Mouse (Mus musculus) midbrain, postnatal 0 days (tissue): ENCODE results near the gene Cmtm8. TPM values are rescaled to one million over a fixed set of nuclear protein-coding genes. Genes with fewer than 3 reads are reported as not detected.

ENCODE experiments used
- ATAC-seq: fragments of 200-750 bp; cut with Nextera tagmentation; 2 replicates; pipeline ENCODE4 v1.8.0; 2017; ENCODE audit warnings: moderate number of reproducible peaks, mild to moderate bottlenecking, moderate TSS enrichment, moderate library complexity; ENCODE audit not compliant: low FRiP score
- DNase-seq: peaks from one replicate; pipeline ENCODE4 v3.0.0-alpha.2; 2015; ENCODE audit warnings: low spot score
- H3K27ac ChIP-seq: fragments of 300-500 bp; sonication (generic); 2 replicates; pipeline ENCODE4 v1.5.1; 2014; ENCODE audit warnings: low read depth, mild to moderate bottlenecking, low read length, mixed read lengths
- H3K27me3 ChIP-seq: fragments of 300-500 bp; sonication (generic); 2 replicates; pipeline ENCODE4 v1.6.1; 2014; ENCODE audit warnings: low read length, control low read depth, mixed read lengths; ENCODE audit not compliant: insufficient read depth
- H3K36me3 ChIP-seq: fragments of 300-500 bp; sonication (generic); 2 replicates; pipeline ENCODE4 v1.6.1; 2014; ENCODE audit warnings: low read length, control low read depth, mixed read lengths; ENCODE audit not compliant: insufficient read depth
- H3K4me1 ChIP-seq: fragments of 300-500 bp; sonication (generic); 2 replicates; pipeline ENCODE4 v1.6.1; 2014; ENCODE audit warnings: mild to moderate bottlenecking, control low read depth, antibody characterized with exemption, low read length, mixed read lengths; ENCODE audit not compliant: insufficient read depth
- H3K4me2 ChIP-seq: fragments of 300-500 bp; sonication (generic); 2 replicates; pipeline ENCODE4 v1.6.1; 2014; ENCODE audit warnings: low read depth, mild to moderate bottlenecking, low read length, mixed read lengths; ENCODE audit not compliant: poor library complexity, severe bottlenecking
- H3K4me3 ChIP-seq: fragments of 300-500 bp; sonication (generic); 2 replicates; pipeline ENCODE4 v1.5.1; 2014; ENCODE audit warnings: low read depth, mild to moderate bottlenecking, low read length, moderate library complexity
- H3K9ac ChIP-seq: fragments of 300-500 bp; sonication (generic); replicated peaks from 2 replicates; pipeline ENCODE4 v1.6.1; 2014; ENCODE audit warnings: mild to moderate bottlenecking, low read length, moderate library complexity, mixed read lengths; ENCODE audit not compliant: poor library complexity, severe bottlenecking
- H3K9me3 ChIP-seq: fragments of 300-500 bp; sonication (generic); 2 replicates; pipeline ENCODE4 v1.6.1; 2016; ENCODE audit warnings: low read length, control low read depth
- CTCF ChIP-seq: IDR thresholded peaks from 2 replicates; pipeline ENCODE4 v1.5.1; 2016; ENCODE audit warnings: antibody characterized with exemption, mild to moderate bottlenecking
- WGBS: fragments of 180-500 bp; shearing (Covaris S2); extraction: QIAGEN DNeasy Blood & Tissue Kit; methylation state at CpG from one replicate; pipeline ENCODE4 v1.1.7; 2014; 5-methylcytosine and 5-hydroxymethylcytosine counted together
- polyA plus RNA-seq: library from polyadenylated mRNA; unstranded; fragments of >200 nt; fragmentation: Nextera tagmentation; extraction: Ambion mirVana; gene quantifications from 2 replicates; pipeline ENCODE4 v1.2.1, GENCODE M21; 2015
- total RNA-seq: library from RNA; depleted of rRNA; stranded (reverse); fragments of >200 nt; gene quantifications from 2 replicates; pipeline ENCODE4 v1.2.3, GENCODE M21; 2014

The Cmtm8 gene
- total and polyA plus RNA-seq, 2 experiments from 2014 or later: 1.1 to 6.4 TPM

DNA sequence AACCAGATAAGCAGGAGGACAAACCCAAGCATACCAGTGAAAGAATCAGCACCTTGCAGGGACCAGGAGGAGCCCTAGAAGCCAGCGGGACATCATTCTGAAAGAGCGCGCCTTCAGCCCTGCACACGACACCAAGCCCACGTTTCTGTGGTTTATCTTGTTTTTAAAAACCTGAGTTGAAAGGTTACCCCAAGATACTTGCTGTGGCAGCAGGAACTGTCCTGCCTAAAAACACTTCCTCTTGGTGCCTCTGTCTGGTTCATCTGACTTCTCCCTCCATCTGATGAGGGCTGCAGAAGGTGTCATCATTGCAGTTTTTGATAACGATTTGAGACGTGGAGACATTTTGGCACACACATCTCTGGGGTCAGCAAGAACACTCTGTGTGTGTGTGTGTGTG lies 56.2 kb downstream of the Cmtm8 start:
- Histone ChIP-seq H3K4me2 (no peak overlapping the region), H3K9me3 (no peaks in the 10 kb centered on the region), H3K27me3 (no peaks in the 10 kb centered on the region), H3K4me1 (no peaks in the 10 kb centered on the region), H3K4me3 (no peak overlapping the region), H3K36me3 (no peaks in the 10 kb centered on the region), H3K9ac (no peak overlapping the region), H3K27ac (no peak overlapping the region)
- DNase-seq (no peak), ATAC-seq (no peak)
- no peak for TF ChIP-seq CTCF
- WGBS: 90% methylated on average over 7 of the region's 7 CpGs

- H3K4me3 ChIP-seq: no peak overlapping the region
These were observed 56.8 kb downstream of the Cmtm8 start for GRCm38 (mm10) chr9:114787134-114787533.

GRCm38 (mm10) chr9:114785432-114786125 lies 58.4 kb downstream of the Cmtm8 start:
- Histone ChIP-seq H3K4me1 (peaks cover 4% of the 10 kb centered on the region), H3K36me3 (no peaks in the 10 kb centered on the region), H3K4me3 (no peak overlapping the region), H3K9ac (no peak overlapping the region), H3K27ac (no peak overlapping the region), H3K27me3 (peaks cover 7% of the 10 kb centered on the region; the same call in 1 of the 2 replicates), H3K4me2 (no peak overlapping the region), H3K9me3 (no peaks in the 10 kb centered on the region)
- no peak for ATAC-seq
- TF ChIP-seq CTCF: no peak
- 17% methylated on average over 16 of the region's 16 CpGs for WGBS
- no peak for DNase-seq

More at GRCm38 (mm10) chr9:114787134-114787533, 56.8 kb downstream of the Cmtm8 start:
- DNase-seq (no peak), ATAC-seq (no peak)
- Histone ChIP-seq H3K4me2 (no peak overlapping the region), H3K27me3 (no peaks in the 10 kb centered on the region), H3K9ac (no peak overlapping the region), H3K4me1 (no peaks in the 10 kb centered on the region), H3K9me3 (no peaks in the 10 kb centered on the region), H3K36me3 (no peaks in the 10 kb centered on the region), H3K27ac (no peak overlapping the region)
- TF ChIP-seq CTCF: no peak
- WGBS: 95% methylated on average over 5 of the region's 5 CpGs

- Histone ChIP-seq H3K9ac (peak within 1 kb of the TSS; percentile 45), H3K27me3 (peaks cover 9% of the 10 kb centered on the region; the same call in 1 of the 2 replicates), H3K4me1 (peaks cover 4% of the 10 kb centered on the region), H3K4me3 (peak within 1 kb of the TSS; percentile 45), H3K9me3 (no peaks in the 10 kb centered on the region), H3K4me2 (peak within 1 kb of the TSS; percentile 88), H3K36me3 (no peaks in the 10 kb centered on the region), H3K27ac (0 out of 2 replicates have a peak within 1 kb of the TSS, but pooled peaks have one; percentile 21)
- no peak for TF ChIP-seq CTCF
- DNase-seq: no peak
- WGBS: 2% methylated on average over 48 of the region's 54 CpGs
- ATAC-seq: peak; percentile 68
These were observed 62.3 kb downstream of the Cmtm8 start, which contains the start of gene Cmtm7 for GRCm38 (mm10) chr9:114781526-114782212. Gene Cmtm7 (minus strand): TSS chr9:114781856.

DNA sequence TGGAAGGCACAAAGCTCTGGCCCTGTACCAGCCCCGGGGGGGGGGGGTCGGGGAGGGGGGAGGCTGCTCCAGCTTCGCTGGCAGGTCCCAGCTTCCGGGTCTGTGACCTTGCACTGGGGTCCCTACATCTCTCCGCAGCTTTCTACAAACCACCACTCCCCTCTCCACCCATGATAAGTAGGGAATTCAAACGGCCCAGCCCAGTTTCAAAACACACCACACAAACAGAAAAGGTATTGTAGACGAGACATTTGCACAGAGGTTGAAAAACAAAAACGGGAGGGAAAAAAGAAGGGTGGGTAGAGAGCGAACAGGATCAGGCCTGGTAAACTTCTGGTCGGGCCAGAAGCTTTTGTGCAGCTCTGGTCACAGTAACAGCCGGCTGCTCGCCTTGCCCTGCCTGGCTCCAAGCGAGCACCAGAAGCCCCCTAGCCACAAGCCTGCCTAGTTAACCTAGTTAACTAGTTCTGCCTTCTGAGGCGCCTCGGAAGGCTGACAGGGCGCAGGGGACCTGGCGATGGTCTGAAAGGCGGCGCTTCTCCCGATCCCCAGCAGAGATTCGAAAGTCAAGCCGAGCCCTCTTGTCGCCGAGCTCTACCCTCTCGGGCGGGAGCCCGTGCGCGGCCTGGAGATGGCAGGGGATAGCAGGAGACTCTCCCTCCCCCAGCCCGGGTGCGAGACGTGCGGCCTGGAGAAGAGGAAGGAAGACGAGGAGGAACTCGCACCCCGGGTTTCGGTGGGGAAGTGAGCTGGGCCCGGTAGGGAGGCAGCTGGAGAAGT lies 63.0 kb downstream of the Cmtm8 start:
- no peak for DNase-seq
- peaks cover 9% of the 10 kb centered on the region; the same call in 1 of the 2 replicates for H3K27me3 ChIP-seq
- WGBS: 2% methylated on average over 36 of the region's 38 CpGs
- TF ChIP-seq CTCF: no peak
- no peaks in the 10 kb centered on the region for H3K36me3 ChIP-seq
- H3K9me3 ChIP-seq: no peaks in the 10 kb centered on the region
- H3K4me3 ChIP-seq: peak overlapping the region; percentile 45
- peak overlapping the region; percentile 88 for H3K4me2 ChIP-seq
- H3K4me1 ChIP-seq: peaks cover 4% of the 10 kb centered on the region
- H3K27ac ChIP-seq: 0 out of 2 replicates have a peak overlapping the region, but pooled peaks have one; percentile 21
- H3K9ac ChIP-seq: peak overlapping the region; percentile 45
- peak; percentile 15; the same call in 1 of the 2 replicates for ATAC-seq
